Mouse (Mus musculus) heart, embryonic 16.5 days (tissue): ENCODE data around the gene Atf3. TPM values are rescaled to one million over a fixed set of nuclear protein-coding genes. Genes with fewer than 3 reads are reported as not detected.

Source experiments
- ATAC-seq: fragments of 200-750 bp; cut with Nextera tagmentation; replicated peaks from 2 replicates; pipeline ENCODE4 v1.8.0; 2017; ENCODE audit warnings: moderate number of reproducible peaks; ENCODE audit not compliant: insufficient read depth, low FRiP score; ENCODE audit errors: extremely low read depth
- H3K27ac ChIP-seq: fragments of 300-500 bp; sonication (generic); 2 replicates; pipeline ENCODE4 v1.5.1; 2014; ENCODE audit warnings: mild to moderate bottlenecking, low read length, control low read depth, moderate library complexity
- H3K27me3 ChIP-seq: fragments of 300-500 bp; sonication (generic); 2 replicates; pipeline ENCODE4 v1.6.1; 2014; ENCODE audit warnings: low read length, mixed read lengths; ENCODE audit not compliant: control insufficient read depth, insufficient read depth
- H3K36me3 ChIP-seq: fragments of 300-500 bp; sonication (generic); 2 replicates; pipeline ENCODE4 v1.6.1; 2014; ENCODE audit not compliant: control insufficient read depth, insufficient read depth
- H3K4me1 ChIP-seq: fragments of 300-500 bp; sonication (generic); 2 replicates; pipeline ENCODE4 v1.6.1; 2014; ENCODE audit warnings: low read length, mixed read lengths; ENCODE audit not compliant: control insufficient read depth, insufficient read depth
- H3K4me2 ChIP-seq: fragments of 300-500 bp; sonication (generic); 2 replicates; pipeline ENCODE4 v1.6.1; 2014; ENCODE audit warnings: low read depth, mild to moderate bottlenecking, control low read depth, low read length
- H3K4me3 ChIP-seq: fragments of 300-500 bp; sonication (generic); 2 replicates; pipeline ENCODE4 v1.5.1; 2014; ENCODE audit warnings: mild to moderate bottlenecking, control low read depth, low read length
- H3K9ac ChIP-seq: fragments of 300-500 bp; sonication (generic); 2 replicates; pipeline ENCODE4 v1.6.1; 2014; ENCODE audit warnings: low read length, control low read depth
- H3K9me3 ChIP-seq: fragments of 300-500 bp; sonication (generic); replicated peaks from 2 replicates; pipeline ENCODE4 v1.6.1; 2016; ENCODE audit warnings: low read length; ENCODE audit not compliant: control insufficient read depth
- WGBS: fragments of 180-500 bp; shearing (Covaris S2); extraction: QIAGEN DNeasy Blood & Tissue Kit; methylation state at CpG from one replicate; pipeline ENCODE4 v1.1.7; 2014; 5-methylcytosine and 5-hydroxymethylcytosine counted together
- polyA plus RNA-seq: library from polyadenylated mRNA; unstranded; fragments of >200 nt; fragmentation: Nextera tagmentation; extraction: Ambion mirVana; gene quantifications from 2 replicates; pipeline ENCODE4 v1.2.1, GENCODE M21; 2015

Gene Atf3
- 14.6 and 16.8 TPM in 2 replicates for polyA plus RNA-seq

GRCm38 (mm10) chr1:191217939-191218338 is at the start of gene Atf3:
TSS of gene Atf3 (minus strand) at chr1:191218039.
- Histone ChIP-seq H3K27me3 (no peaks in the 10 kb centered on the region), H3K4me3 (no peak within 1 kb of the TSS), H3K9me3 (no peaks in the 10 kb centered on the region), H3K4me1 (peaks cover 4% of the 10 kb centered on the region; the same call in 1 of the 2 replicates), H3K27ac (no peak within 1 kb of the TSS), H3K36me3 (no peaks in the 10 kb centered on the region), H3K9ac (no peak within 1 kb of the TSS), H3K4me2 (no peak within 1 kb of the TSS)
- 52% methylated on average over 6 of the region's 6 CpGs for WGBS
- ATAC-seq = no peak

DNA sequence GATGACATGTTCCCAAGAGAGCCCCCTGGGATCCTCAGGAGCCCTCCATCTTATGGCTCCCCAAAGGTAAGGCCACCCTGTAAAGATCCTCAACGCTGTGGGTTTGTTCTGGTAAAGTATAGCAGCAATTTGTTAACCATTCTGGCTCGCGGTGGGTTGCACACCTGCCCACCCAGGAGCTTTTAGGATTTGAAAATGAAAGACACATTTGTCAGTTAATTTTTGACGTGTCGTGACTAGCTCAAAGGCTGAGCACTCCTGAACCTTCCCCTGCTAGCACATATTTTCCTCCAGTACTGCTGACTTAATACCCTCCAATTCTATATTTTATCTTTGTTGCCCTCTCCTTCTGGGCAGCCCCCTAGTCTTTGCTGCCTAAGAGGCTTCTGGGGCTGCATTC is 49.3 kb upstream of the Atf3 start:
- Histone ChIP-seq H3K4me3 (no peak overlapping the region), H3K4me1 (peaks cover 23% of the 10 kb centered on the region), H3K9me3 (no peaks in the 10 kb centered on the region), H3K4me2 (no peak overlapping the region), H3K36me3 (no peaks in the 10 kb centered on the region), H3K27me3 (no peaks in the 10 kb centered on the region), H3K9ac (no peak overlapping the region), H3K27ac (no peak overlapping the region)
- 86% methylated on average over 5 of the region's 5 CpGs for WGBS
- no peak for ATAC-seq

GRCm38 (mm10) chr1:191263471-191263870 is 45.6 kb upstream of the Atf3 start:
- 84% methylated on average over 5 of the region's 5 CpGs for WGBS
- Histone ChIP-seq H3K9me3 (no peaks in the 10 kb centered on the region), H3K4me2 (no peak overlapping the region), H3K27me3 (0 out of 2 replicates have a peak, but pooled peaks cover 2% of the 10 kb centered on the region), H3K9ac (no peak overlapping the region), H3K36me3 (no peaks in the 10 kb centered on the region), H3K27ac (no peak overlapping the region), H3K4me1 (peaks cover 10% of the 10 kb centered on the region), H3K4me3 (no peak overlapping the region)
- no peak for ATAC-seq

GRCm38 (mm10) chr1:191261861-191262260 is 44.0 kb upstream of the Atf3 start:
- H3K27ac ChIP-seq = no peak overlapping the region
- H3K9ac ChIP-seq = no peak overlapping the region
- no peak for ATAC-seq
- peaks cover 14% of the 10 kb centered on the region for H3K4me1 ChIP-seq
- no peaks in the 10 kb centered on the region for H3K9me3 ChIP-seq
- H3K4me3 ChIP-seq = no peak overlapping the region
- H3K27me3 ChIP-seq = 0 out of 2 replicates have a peak, but pooled peaks cover 2% of the 10 kb centered on the region
- H3K4me2 ChIP-seq = no peak overlapping the region
- no peaks in the 10 kb centered on the region for H3K36me3 ChIP-seq
- 62% methylated on average over 6 of the region's 6 CpGs for WGBS

GRCm38 (mm10) chr1:191259661-191260060 is 41.8 kb upstream of the Atf3 start:
- Histone ChIP-seq H3K27ac (no peak overlapping the region), H3K27me3 (0 out of 2 replicates have a peak, but pooled peaks cover 2% of the 10 kb centered on the region), H3K36me3 (no peaks in the 10 kb centered on the region), H3K4me1 (peaks cover 17% of the 10 kb centered on the region), H3K4me3 (no peak overlapping the region), H3K4me2 (no peak overlapping the region), H3K9me3 (no peaks in the 10 kb centered on the region), H3K9ac (no peak overlapping the region)
- 47% methylated on average over 5 of the region's 5 CpGs for WGBS
- ATAC-seq = no peak

DNA sequence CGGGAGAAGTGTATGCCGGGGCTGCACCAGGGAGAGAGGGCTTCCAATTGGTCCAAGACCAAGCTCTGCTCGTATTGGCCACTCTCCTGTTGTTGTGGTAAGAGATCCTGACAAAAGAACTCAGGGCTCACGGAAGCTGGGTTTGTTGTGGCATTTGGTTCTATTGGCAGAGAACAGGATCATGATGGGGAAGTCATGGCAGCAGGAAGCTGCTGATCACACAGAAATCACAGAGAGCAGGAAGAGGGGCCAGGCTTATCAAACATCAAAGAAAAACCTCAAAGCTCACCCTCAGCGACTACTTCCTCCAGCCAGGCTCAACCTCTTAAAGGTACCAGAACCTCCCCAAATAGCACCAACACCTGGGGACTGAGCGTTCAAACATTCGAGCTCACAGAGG is 41.3 kb upstream of the Atf3 start:
- no peak overlapping the region for H3K27ac ChIP-seq
- 0 out of 2 replicates have a peak, but pooled peaks cover 2% of the 10 kb centered on the region for H3K27me3 ChIP-seq
- H3K9ac ChIP-seq = no peak overlapping the region
- H3K36me3 ChIP-seq = no peaks in the 10 kb centered on the region
- peaks cover 17% of the 10 kb centered on the region for H3K4me1 ChIP-seq
- WGBS = 30% methylated on average over 7 of the region's 7 CpGs
- no peaks in the 10 kb centered on the region for H3K9me3 ChIP-seq
- no peak overlapping the region for H3K4me3 ChIP-seq
- 0 out of 2 replicates have a peak overlapping the region, but pooled peaks have one; percentile 17 for H3K4me2 ChIP-seq
- ATAC-seq = no peak

GRCm38 (mm10) chr1:191258521-191258920 is 40.7 kb upstream of the Atf3 start:
- Histone ChIP-seq H3K4me2 (no peak overlapping the region), H3K4me3 (no peak overlapping the region), H3K27me3 (0 out of 2 replicates have a peak, but pooled peaks cover 2% of the 10 kb centered on the region), H3K36me3 (no peaks in the 10 kb centered on the region), H3K9ac (no peak overlapping the region), H3K9me3 (no peaks in the 10 kb centered on the region), H3K4me1 (peaks cover 17% of the 10 kb centered on the region), H3K27ac (no peak overlapping the region)
- 46% methylated on average over 3 of the region's 3 CpGs for WGBS
- no peak for ATAC-seq

DNA sequence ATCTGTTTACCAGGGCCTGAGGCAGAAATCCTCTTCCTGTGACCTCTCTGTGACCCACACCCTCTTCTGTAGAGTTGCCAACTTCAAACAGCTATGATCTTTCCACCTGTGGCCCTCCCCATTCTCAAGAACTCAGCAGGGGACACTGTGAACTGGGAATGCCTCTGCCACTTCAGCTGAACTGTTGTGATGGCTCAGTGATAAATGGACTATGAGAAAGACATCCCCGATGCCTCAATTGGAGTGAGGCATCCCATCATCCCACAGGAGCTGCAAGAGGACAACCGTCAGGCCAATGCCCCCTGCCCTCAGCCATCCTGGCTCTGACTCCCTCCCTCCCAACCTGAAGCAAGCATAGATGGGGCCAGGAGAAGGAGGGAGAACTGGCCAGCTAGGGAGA is 40.1 kb upstream of the Atf3 start:
- Histone ChIP-seq H3K27me3 (0 out of 2 replicates have a peak, but pooled peaks cover 2% of the 10 kb centered on the region), H3K36me3 (no peaks in the 10 kb centered on the region), H3K9me3 (no peaks in the 10 kb centered on the region), H3K4me2 (no peak overlapping the region), H3K27ac (no peak overlapping the region), H3K9ac (no peak overlapping the region), H3K4me3 (no peak overlapping the region), H3K4me1 (peaks cover 17% of the 10 kb centered on the region)
- ATAC-seq = no peak
- WGBS = 54% methylated on average over 2 of the region's 2 CpGs

- no peak for ATAC-seq
- no peaks in the 10 kb centered on the region for H3K36me3 ChIP-seq
- no peaks in the 10 kb centered on the region for H3K9me3 ChIP-seq
- no peak overlapping the region for H3K4me3 ChIP-seq
- H3K27ac ChIP-seq = no peak overlapping the region
- no peak overlapping the region for H3K4me2 ChIP-seq
- WGBS = 46% methylated on average over 3 of the region's 3 CpGs
- no peak overlapping the region for H3K9ac ChIP-seq
- H3K4me1 ChIP-seq = peaks cover 17% of the 10 kb centered on the region
- 0 out of 2 replicates have a peak, but pooled peaks cover 2% of the 10 kb centered on the region for H3K27me3 ChIP-seq
Measured at GRCm38 (mm10) chr1:191257351-191257771, 39.5 kb upstream of the Atf3 start.
